Mouse (Mus musculus): ENCODE measurements around the gene AC131692.1. TPM values are rescaled to one million over a fixed set of nuclear protein-coding genes. Genes with fewer than 3 reads are reported as not detected.

The AC131692.1 gene
- polyA plus RNA-seq, 1 experiment from 2014 or later, result 0.19 TPM

DNA sequence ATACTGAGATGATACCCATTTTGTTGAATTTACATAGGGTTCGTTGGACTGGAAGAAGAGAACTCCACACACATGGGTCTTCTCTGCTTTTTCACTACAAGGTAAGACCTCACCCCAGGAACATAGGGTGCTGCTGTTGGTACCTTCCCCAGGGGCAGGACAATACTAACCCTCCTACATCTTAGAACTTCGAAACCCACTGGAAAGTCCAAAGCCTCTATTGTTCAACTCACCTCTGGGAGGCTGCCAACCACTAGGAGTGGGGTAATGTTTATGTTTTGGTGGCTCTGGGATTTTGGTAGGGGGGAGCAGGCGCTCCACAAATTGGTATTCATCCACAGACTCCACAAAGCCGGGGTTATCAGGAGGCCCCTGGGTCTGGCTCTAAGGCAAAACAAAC lies 37.5 kb upstream of the AC131692.1 start:
- WGBS, result 44% methylated on average over 4 of the region's 4 CpGs
- peak overlapping the region; percentile 86 for H3K9ac ChIP-seq (ENCODE audit: low read length)
- H3K27ac ChIP-seq (ENCODE audit: low read length), result no peak overlapping the region
- H3K27me3 ChIP-seq (ENCODE audit: control insufficient read depth, insufficient read depth, low read length), result no peaks in the 10 kb centered on the region
- H3K4me3 ChIP-seq (replicated peaks; ENCODE audit: low read length), result peak overlapping the region; percentile 83
- no peaks in the 10 kb centered on the region for H3K9me3 ChIP-seq (replicated peaks; ENCODE audit: control insufficient read depth, low read length)
- peaks cover 18% of the 10 kb centered on the region for H3K4me1 ChIP-seq (ENCODE audit: control insufficient read depth, insufficient read depth, low read length)
- peak overlapping the region; percentile 75 for H3K4me2 ChIP-seq (ENCODE audit: low read depth, low read length)
- H3K36me3 ChIP-seq (ENCODE audit: control insufficient read depth, insufficient read depth, low read length), result peaks cover 27% of the 10 kb centered on the region
- ATAC-seq (ENCODE audit: insufficient read depth, low FRiP score), result no peak

- H3K36me3 ChIP-seq (ENCODE audit: control insufficient read depth, insufficient read depth, low read length), result peaks cover 21% of the 10 kb centered on the region
- ATAC-seq (ENCODE audit: insufficient read depth, low FRiP score), result peak; percentile 93
Observed at GRCm38 (mm10) chr19:6057313-6058096, 36.7 kb upstream of the AC131692.1 start, which contains the start of the genes Mrpl49 and Fau. Gene Mrpl49, minus strand, starts transcription at chr19:6057785. Gene Fau, plus strand, starts transcription at chr19:6057844.

GRCm38 (mm10) chr19:6058513-6058912 lies 35.7 kb upstream of the AC131692.1 start:
- no peaks in the 10 kb centered on the region for H3K27me3 ChIP-seq (ENCODE audit: control insufficient read depth, insufficient read depth, low read length)
- H3K4me2 ChIP-seq (ENCODE audit: low read depth, low read length), result peak overlapping the region; percentile 85
- H3K27ac ChIP-seq (ENCODE audit: low read length), result peak overlapping the region; percentile 74

More at GRCm38 (mm10) chr19:6057313-6058096, 36.7 kb upstream of the AC131692.1 start, which contains the start of the genes Mrpl49 and Fau:
- peak within 1 kb of the TSS; percentile 83 for H3K4me3 ChIP-seq (replicated peaks; ENCODE audit: low read length)
- H3K4me1 ChIP-seq (ENCODE audit: control insufficient read depth, insufficient read depth, low read length), result peaks cover 24% of the 10 kb centered on the region
- H3K9ac ChIP-seq (ENCODE audit: low read length), result peak within 1 kb of the TSS; percentile 93
- no peaks in the 10 kb centered on the region for H3K9me3 ChIP-seq (replicated peaks; ENCODE audit: control insufficient read depth, low read length)
- H3K27ac ChIP-seq (ENCODE audit: low read length), result peak within 1 kb of the TSS; percentile 74
- under 1% methylated on average over 60 of the region's 63 CpGs for WGBS
- no peaks in the 10 kb centered on the region for H3K27me3 ChIP-seq (ENCODE audit: control insufficient read depth, insufficient read depth, low read length)
- peak within 1 kb of the TSS; percentile 85 for H3K4me2 ChIP-seq (ENCODE audit: low read depth, low read length)

DNA sequence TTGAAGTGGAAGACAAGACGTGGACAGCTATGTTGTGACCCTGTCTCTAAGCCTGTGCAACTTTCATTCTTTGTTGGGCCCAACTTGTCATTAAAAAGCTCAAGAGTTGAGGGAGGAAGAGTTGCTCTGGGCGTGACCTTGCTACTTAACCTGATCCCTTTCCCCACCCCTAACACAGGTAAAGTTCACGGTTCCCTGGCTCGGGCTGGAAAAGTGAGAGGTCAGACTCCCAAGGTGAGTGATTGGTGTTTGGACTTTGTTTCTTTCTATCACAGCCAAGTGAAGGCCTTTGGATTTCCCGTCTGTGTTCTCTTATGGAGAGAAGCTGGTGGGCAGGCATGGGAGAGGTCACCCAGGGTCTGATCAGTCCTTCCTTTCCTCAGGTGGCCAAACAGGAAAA lies 35.3 kb upstream of the AC131692.1 start:
- no peak for ATAC-seq (ENCODE audit: insufficient read depth, low FRiP score)
- Histone ChIP-seq H3K36me3 (ENCODE audit: control insufficient read depth, insufficient read depth, low read length) (peaks cover 10% of the 10 kb centered on the region; the same call in 1 of the 2 replicates), H3K9me3 (replicated peaks; ENCODE audit: control insufficient read depth, low read length) (no peaks in the 10 kb centered on the region), H3K27me3 (ENCODE audit: control insufficient read depth, insufficient read depth, low read length) (no peaks in the 10 kb centered on the region), H3K4me1 (ENCODE audit: control insufficient read depth, insufficient read depth, low read length) (peaks cover 30% of the 10 kb centered on the region), H3K4me2 (ENCODE audit: low read depth, low read length) (peak overlapping the region; percentile 85), H3K4me3 (replicated peaks; ENCODE audit: low read length) (peak overlapping the region; percentile 83), H3K27ac (ENCODE audit: low read length) (peak overlapping the region; percentile 74; the same call in 1 of the 2 replicates), H3K9ac (ENCODE audit: low read length) (peak overlapping the region; percentile 93)
- 72% methylated on average over 5 of the region's 5 CpGs for WGBS

More at GRCm38 (mm10) chr19:6058513-6058912, 35.7 kb upstream of the AC131692.1 start:
- 22% methylated on average over 5 of the region's 5 CpGs for WGBS
- peak overlapping the region; percentile 83 for H3K4me3 ChIP-seq (replicated peaks; ENCODE audit: low read length)
- no peak for ATAC-seq (ENCODE audit: insufficient read depth, low FRiP score)
- peaks cover 14% of the 10 kb centered on the region; the same call in 1 of the 2 replicates for H3K36me3 ChIP-seq (ENCODE audit: control insufficient read depth, insufficient read depth, low read length)
- H3K9me3 ChIP-seq (replicated peaks; ENCODE audit: control insufficient read depth, low read length), result no peaks in the 10 kb centered on the region
- H3K9ac ChIP-seq (ENCODE audit: low read length), result peak overlapping the region; percentile 93
- H3K4me1 ChIP-seq (ENCODE audit: control insufficient read depth, insufficient read depth, low read length), result peaks cover 30% of the 10 kb centered on the region

DNA sequence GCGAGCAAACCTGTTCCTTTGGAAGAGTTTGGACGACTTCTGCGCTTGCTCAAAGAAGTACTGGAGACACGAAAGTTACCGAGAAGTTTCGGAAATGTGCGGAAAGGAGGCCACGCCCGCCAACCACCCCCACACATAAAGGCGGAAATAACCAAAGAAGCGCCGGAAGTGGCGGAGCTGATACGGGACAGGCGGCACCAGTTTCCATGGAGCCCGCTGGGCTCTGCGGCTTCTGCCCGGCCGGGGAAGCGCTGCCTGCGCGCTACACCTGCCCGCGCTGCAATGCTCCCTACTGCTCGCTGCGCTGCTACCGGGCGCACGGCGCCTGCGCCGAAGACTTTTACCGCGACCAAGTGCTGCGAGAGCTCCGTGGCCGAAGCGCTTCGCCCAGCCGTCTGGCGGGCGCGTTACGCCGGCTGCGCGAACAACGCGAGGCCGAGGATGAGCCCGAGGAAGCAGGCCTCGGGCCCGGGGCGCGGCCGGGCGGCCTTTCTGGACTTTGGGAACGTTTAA lies 33.1 kb upstream of the AC131692.1 start, which contains the start of gene Znhit2:
Znhit2 (plus strand) TSS at position 172 of the 513 bp plus-strand sequence.
- H3K27me3 ChIP-seq (ENCODE audit: control insufficient read depth, insufficient read depth, low read length), result no peaks in the 10 kb centered on the region
- peak within 1 kb of the TSS; percentile 95 for H3K27ac ChIP-seq (ENCODE audit: low read length)
- 0 out of 2 replicates have a peak, but pooled peaks cover 4% of the 10 kb centered on the region for H3K36me3 ChIP-seq (ENCODE audit: control insufficient read depth, insufficient read depth, low read length)
- H3K4me1 ChIP-seq (ENCODE audit: control insufficient read depth, insufficient read depth, low read length), result peaks cover 30% of the 10 kb centered on the region
- no peaks in the 10 kb centered on the region for H3K9me3 ChIP-seq (replicated peaks; ENCODE audit: control insufficient read depth, low read length)
- under 1% methylated on average over 58 of the region's 58 CpGs for WGBS
- H3K9ac ChIP-seq (ENCODE audit: low read length), result peak within 1 kb of the TSS; percentile 98
- ATAC-seq (ENCODE audit: insufficient read depth, low FRiP score), result peak; percentile 77
- H3K4me3 ChIP-seq (replicated peaks; ENCODE audit: low read length), result peak within 1 kb of the TSS; percentile 92
- peak within 1 kb of the TSS; percentile 100 for H3K4me2 ChIP-seq (ENCODE audit: low read depth, low read length)

GRCm38 (mm10) chr19:6061641-6062302 lies 32.4 kb upstream of the AC131692.1 start:
- ATAC-seq (ENCODE audit: insufficient read depth, low FRiP score), result no peak
- H3K9ac ChIP-seq (ENCODE audit: low read length), result peak overlapping the region; percentile 98
- peaks cover 29% of the 10 kb centered on the region for H3K4me1 ChIP-seq (ENCODE audit: control insufficient read depth, insufficient read depth, low read length)
- H3K36me3 ChIP-seq (ENCODE audit: control insufficient read depth, insufficient read depth, low read length), result 0 out of 2 replicates have a peak, but pooled peaks cover 4% of the 10 kb centered on the region
- H3K9me3 ChIP-seq (replicated peaks; ENCODE audit: control insufficient read depth, low read length), result no peaks in the 10 kb centered on the region
- peak overlapping the region; percentile 100 for H3K4me2 ChIP-seq (ENCODE audit: low read depth, low read length)
- H3K27me3 ChIP-seq (ENCODE audit: control insufficient read depth, insufficient read depth, low read length), result no peaks in the 10 kb centered on the region
- WGBS, result 1% methylated on average over 44 of the region's 44 CpGs
- H3K27ac ChIP-seq (ENCODE audit: low read length), result peak overlapping the region; percentile 95
- H3K4me3 ChIP-seq (replicated peaks; ENCODE audit: low read length), result peak overlapping the region; percentile 92

GRCm38 (mm10) chr19:6062418-6062817 lies 31.8 kb upstream of the AC131692.1 start:
- Histone ChIP-seq H3K27me3 (ENCODE audit: control insufficient read depth, insufficient read depth, low read length) (no peaks in the 10 kb centered on the region), H3K36me3 (ENCODE audit: control insufficient read depth, insufficient read depth, low read length) (0 out of 2 replicates have a peak, but pooled peaks cover 4% of the 10 kb centered on the region), H3K27ac (ENCODE audit: low read length) (no peak overlapping the region), H3K4me1 (ENCODE audit: control insufficient read depth, insufficient read depth, low read length) (peaks cover 34% of the 10 kb centered on the region), H3K4me3 (replicated peaks; ENCODE audit: low read length) (peak overlapping the region; percentile 92), H3K9me3 (replicated peaks; ENCODE audit: control insufficient read depth, low read length) (no peaks in the 10 kb centered on the region), H3K4me2 (ENCODE audit: low read depth, low read length) (peak overlapping the region; percentile 100), H3K9ac (ENCODE audit: low read length) (peak overlapping the region; percentile 98)
- ATAC-seq (ENCODE audit: insufficient read depth, low FRiP score), result no peak
- 42% methylated on average over 5 of the region's 5 CpGs for WGBS

- Histone ChIP-seq H3K36me3 (ENCODE audit: control insufficient read depth, insufficient read depth, low read length) (0 out of 2 replicates have a peak, but pooled peaks cover 4% of the 10 kb centered on the region), H3K4me3 (replicated peaks; ENCODE audit: low read length) (no peak overlapping the region), H3K4me2 (ENCODE audit: low read depth, low read length) (no peak overlapping the region), H3K9me3 (replicated peaks; ENCODE audit: control insufficient read depth, low read length) (no peaks in the 10 kb centered on the region), H3K9ac (ENCODE audit: low read length) (no peak overlapping the region), H3K27ac (ENCODE audit: low read length) (no peak overlapping the region), H3K27me3 (ENCODE audit: control insufficient read depth, insufficient read depth, low read length) (no peaks in the 10 kb centered on the region), H3K4me1 (ENCODE audit: control insufficient read depth, insufficient read depth, low read length) (peaks cover 36% of the 10 kb centered on the region)
- no peak for ATAC-seq (ENCODE audit: insufficient read depth, low FRiP score)
- 92% methylated on average over 6 of the region's 6 CpGs for WGBS
Observed at GRCm38 (mm10) chr19:6063081-6063480, 31.1 kb upstream of the AC131692.1 start.
